Mouse (Mus musculus) MEL-GATA-1-ER (cell line): ENCODE measurements at regions not wholly inside any gene's neighbourhood (a gene's known extent, or its start where the extent isn't known, plus 50 kb on each side); places are given as distances from the start of the nearest gene placed in this dataset.
A peak's percentile ranks its signal among the peaks of the same experiment; 100 is the strongest.

ENCODE experiments used
- DNase-seq: peaks from one replicate; pipeline ENCODE4 v3.0.0-alpha.2; 2012; ENCODE audit warnings: low read depth; ENCODE audit errors: extremely low read depth

- no peak for DNase-seq
These were observed 970.5 kb upstream of the Pot1a start for GRCm38 (mm10) chr6:26779551-26779950.

GRCm38 (mm10) chr6:26776636-26777035, 967.6 kb upstream of the Pot1a start:
- DNase-seq = no peak

- no peak for DNase-seq
These were observed 957.8 kb upstream of the Pot1a start for GRCm38 (mm10) chr6:26766846-26767245.

GRCm38 (mm10) chr6:26764727-26765126, 955.7 kb upstream of the Pot1a start:
- peak; percentile 15 for DNase-seq

GRCm38 (mm10) chr6:26761551-26761950, 952.5 kb upstream of the Pot1a start:
- DNase-seq = no peak
